Mouse (Mus musculus) bone marrow, adult 2 months (tissue): ENCODE measurements around the gene Epb41l2. TPM values are rescaled to one million over a fixed set of nuclear protein-coding genes. Genes with fewer than 3 reads are reported as not detected.

Source experiments
- H3K27ac ChIP-seq: fragments of 200-500 bp; 2 replicates; pipeline ENCODE4 v1.5.1; 2012; ENCODE audit warnings: low read depth, mild to moderate bottlenecking, control low read depth, inconsistent platforms, low read length; ENCODE audit not compliant: control insufficient read depth, poor library complexity, insufficient read depth
- H3K4me1 ChIP-seq: fragments of 200-500 bp; 2 replicates; pipeline ENCODE4 v1.6.1; 2011; ENCODE audit warnings: low read length; ENCODE audit not compliant: control insufficient read depth, insufficient read depth
- H3K4me3 ChIP-seq: fragments of 200-500 bp; replicated peaks from 2 replicates; pipeline ENCODE3; 2011; ENCODE audit warnings: mild to moderate bottlenecking, low read depth, low read length, control low read depth; ENCODE audit not compliant: control insufficient read depth
- CTCF ChIP-seq: fragments of 200-500 bp; IDR thresholded peaks from 2 replicates; pipeline ENCODE4 v1.5.1; 2011; ENCODE audit warnings: low read length, control low read depth; ENCODE audit not compliant: control insufficient read depth, insufficient read depth
- POLR2A ChIP-seq: fragments of 200-500 bp; IDR thresholded peaks from 2 replicates; pipeline ENCODE4 v1.6.1; 2011; ENCODE audit warnings: low read depth, mild to moderate bottlenecking, control low read depth, low read length, borderline replicate concordance; ENCODE audit not compliant: control insufficient read depth
- WGBS: fragments of 180-500 bp; shearing (Covaris S2); methylation state at CpG from one replicate; pipeline ENCODE4 v1.1.7; 2018; 5-methylcytosine and 5-hydroxymethylcytosine counted together
- polyA plus RNA-seq: library from polyadenylated mRNA; stranded (reverse); fragments of >200 nt; gene quantifications from 2 replicates; pipeline ENCODE4 v1.2.4, GENCODE M21; 2011; ENCODE audit warnings: low replicate concordance; ENCODE audit not compliant: missing spikeins, insufficient read depth, insufficient read length

The Epb41l2 gene
- polyA plus RNA-seq, 1 experiment = 34.9 TPM

DNA sequence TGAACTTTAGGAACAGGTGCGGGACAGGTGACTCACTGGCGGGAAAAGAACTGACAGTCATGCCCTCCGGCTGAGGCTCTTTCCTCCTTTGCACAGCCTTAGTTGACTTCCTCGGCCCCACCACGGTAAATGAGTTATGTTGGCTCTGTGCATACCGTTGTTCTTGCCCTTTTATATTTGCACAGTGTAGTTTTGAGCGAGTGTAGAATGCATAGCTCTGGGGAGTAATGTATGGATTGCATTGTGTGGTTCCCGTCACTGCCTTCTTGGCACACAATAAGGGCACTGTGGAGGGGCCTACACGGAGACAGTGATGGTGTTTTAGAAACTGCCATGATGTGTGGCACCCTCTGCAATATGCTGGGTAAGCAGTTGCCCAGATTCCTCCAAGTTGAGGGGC is 93.6 kb downstream of the Epb41l2 start:
- Histone ChIP-seq H3K4me3 (no peak overlapping the region), H3K4me1 (no peaks in the 10 kb centered on the region), H3K27ac (no peak overlapping the region)
- no peak for TF ChIP-seq CTCF
- TF ChIP-seq POLR2A = no peak
- WGBS = 78% methylated on average over 9 of the region's 9 CpGs

DNA sequence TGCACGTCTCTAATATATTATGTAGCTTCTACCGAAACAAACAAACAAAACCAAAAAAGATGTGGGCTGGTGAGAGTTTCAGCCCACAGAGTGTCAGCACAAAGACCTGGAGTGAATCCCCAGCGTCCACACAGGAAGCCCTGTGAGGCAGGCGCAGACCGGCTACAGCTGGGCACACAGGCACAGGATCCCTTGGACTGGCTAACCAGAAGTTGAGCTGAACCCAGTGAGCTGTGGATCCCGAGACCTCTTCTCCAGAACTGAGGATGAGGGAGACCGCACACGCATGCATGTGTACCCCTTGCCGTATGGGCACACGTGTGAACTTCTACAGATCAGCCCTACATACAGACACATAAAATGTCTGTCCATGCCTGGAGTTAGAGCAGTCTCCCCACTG is 94.2 kb downstream of the Epb41l2 start:
- Histone ChIP-seq H3K4me1 (no peaks in the 10 kb centered on the region), H3K27ac (no peak overlapping the region), H3K4me3 (no peak overlapping the region)
- no peak for TF ChIP-seq CTCF
- WGBS = 92% methylated on average over 10 of the region's 10 CpGs

DNA sequence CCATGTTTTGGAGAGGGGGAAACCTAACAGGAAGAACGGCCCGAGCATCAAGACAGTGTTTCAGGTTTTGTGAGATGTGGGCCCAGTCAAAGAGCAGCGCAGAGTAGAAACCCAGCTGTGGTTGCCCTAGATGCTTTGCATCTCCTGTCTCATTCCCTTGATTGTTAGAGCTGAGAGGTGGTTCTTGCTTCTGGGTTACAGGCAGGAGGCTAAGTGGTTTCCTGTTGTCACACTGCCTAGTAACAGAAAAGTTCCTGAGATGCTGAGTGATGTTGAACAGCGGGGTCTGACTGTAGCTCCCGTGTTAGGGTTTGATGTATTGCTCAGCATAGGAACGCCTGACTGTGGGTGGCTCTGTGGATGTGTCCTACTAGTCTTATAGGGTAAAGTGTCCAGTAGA is 97.5 kb downstream of the Epb41l2 start:
- H3K4me1 ChIP-seq = no peaks in the 10 kb centered on the region
- 15% methylated on average over 6 of the region's 6 CpGs for WGBS
- no peak for TF ChIP-seq POLR2A
- no peak for TF ChIP-seq CTCF
- no peak overlapping the region for H3K4me3 ChIP-seq
- H3K27ac ChIP-seq = no peak overlapping the region

DNA sequence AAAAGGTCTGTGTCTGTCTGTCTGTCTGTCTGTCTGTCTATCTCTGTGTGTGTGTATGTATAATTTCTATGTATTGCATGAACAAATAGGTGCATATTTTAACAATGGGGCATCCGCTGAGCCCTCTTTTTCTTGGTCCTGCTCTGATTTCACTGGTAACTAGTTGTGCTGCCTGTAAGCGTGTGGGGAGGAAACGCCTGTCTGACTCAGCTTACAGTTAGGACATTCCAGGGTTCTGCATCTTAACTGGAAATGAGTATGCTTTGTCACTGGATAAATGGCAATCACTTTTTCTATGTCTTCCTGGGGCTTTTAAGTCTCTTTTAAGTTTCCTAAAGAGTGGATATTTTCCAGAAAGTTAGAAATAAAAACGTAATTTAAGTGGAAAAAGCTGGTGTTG is 98.4 kb downstream of the Epb41l2 start:
- Histone ChIP-seq H3K4me3 (no peak overlapping the region), H3K27ac (no peak overlapping the region), H3K4me1 (no peaks in the 10 kb centered on the region)
- 86% methylated on average over 4 of the region's 4 CpGs for WGBS
- no peak for TF ChIP-seq POLR2A
- no peak for TF ChIP-seq CTCF

DNA sequence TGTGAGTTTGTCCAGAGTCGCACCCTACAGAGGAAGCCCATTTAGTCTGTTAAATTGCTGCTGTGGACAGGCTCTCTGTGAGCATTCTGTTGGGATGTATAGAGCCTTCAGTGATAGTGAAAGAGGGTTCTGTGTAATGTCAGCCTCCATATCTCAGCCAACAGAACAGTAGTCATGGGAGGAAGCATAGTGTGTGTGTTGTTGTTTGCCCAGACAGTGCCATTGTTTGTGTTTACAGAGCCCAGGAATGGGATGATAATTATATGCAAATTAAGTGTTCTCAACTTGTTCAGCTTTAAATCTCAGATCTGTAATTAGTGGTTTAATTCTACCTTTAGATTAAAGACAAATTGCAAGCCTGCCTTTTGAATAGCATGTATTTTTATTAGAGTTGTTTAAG is 102.2 kb downstream of the Epb41l2 start:
- no peak for TF ChIP-seq CTCF
- TF ChIP-seq POLR2A = no peak
- 89% methylated on average over 1 of the region's 1 CpGs for WGBS
- Histone ChIP-seq H3K4me1 (no peaks in the 10 kb centered on the region; the same call in 1 of the 2 replicates), H3K4me3 (no peak overlapping the region), H3K27ac (no peak overlapping the region)

DNA sequence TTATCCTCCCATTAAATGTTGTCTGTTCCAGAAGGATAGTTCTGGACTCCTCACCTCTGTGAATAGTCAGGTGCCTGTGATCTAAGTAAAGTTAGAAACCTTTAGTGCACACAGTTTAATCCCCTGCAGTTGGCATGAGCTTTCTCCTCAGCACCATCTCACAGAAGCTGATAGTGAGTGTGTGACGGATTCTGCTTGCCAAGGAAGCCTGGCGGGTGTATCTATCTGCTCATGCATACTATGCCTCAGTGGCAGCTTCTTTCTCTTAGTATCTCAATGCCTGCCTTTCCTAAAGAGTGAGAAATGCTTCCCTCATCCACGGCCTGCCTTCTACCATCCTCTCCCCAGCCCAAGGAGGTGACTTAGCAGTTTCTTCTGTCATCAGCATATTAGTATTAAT is 103.1 kb downstream of the Epb41l2 start:
- TF ChIP-seq CTCF (no peak), POLR2A (no peak)
- Histone ChIP-seq H3K4me1 (no peaks in the 10 kb centered on the region; the same call in 1 of the 2 replicates), H3K27ac (no peak overlapping the region), H3K4me3 (no peak overlapping the region)
- 77% methylated on average over 3 of the region's 3 CpGs for WGBS

DNA sequence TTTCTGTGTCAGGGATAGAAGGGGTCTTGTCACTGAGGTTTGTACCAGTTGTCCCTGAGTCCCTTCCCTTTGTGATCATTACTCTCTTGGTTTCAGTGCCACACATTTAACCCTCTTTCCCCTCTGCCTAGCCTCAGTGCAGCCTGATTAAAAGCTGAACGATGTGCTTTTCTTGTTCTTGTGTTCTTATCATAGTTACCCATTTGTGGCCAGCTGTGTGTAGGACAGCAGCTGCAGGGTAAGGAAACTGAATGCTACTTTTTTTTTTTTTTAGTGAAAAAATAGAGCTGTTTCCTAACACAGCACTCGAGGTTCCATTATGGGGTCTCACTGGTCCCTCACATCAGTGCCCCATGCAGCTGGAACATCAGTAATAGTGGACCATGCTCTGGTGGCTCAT is 106.9 kb downstream of the Epb41l2 start:
- Histone ChIP-seq H3K27ac (no peak overlapping the region), H3K4me1 (no peaks in the 10 kb centered on the region; the same call in 1 of the 2 replicates), H3K4me3 (no peak overlapping the region)
- TF ChIP-seq CTCF (no peak), POLR2A (no peak)
- 42% methylated on average over 2 of the region's 2 CpGs for WGBS

DNA sequence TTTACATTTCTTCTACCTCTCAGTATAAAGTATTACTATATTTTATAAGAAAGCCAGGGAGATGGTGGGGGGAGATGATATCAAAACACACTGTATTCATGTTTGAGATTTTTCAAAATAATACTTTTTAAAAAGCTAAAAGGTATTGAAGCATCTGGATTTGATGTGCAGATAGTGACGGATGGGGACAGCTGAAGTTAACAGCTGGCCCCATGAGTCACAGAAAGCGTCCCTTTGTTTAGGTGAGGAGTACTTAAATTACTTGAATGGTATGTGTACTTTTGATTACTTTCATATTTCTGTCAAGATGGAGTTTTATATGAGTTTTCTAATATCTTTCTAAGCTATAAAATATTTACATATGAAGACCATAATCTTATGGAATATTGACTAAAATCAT is 112.3 kb downstream of the Epb41l2 start:
- H3K4me3 ChIP-seq = no peak overlapping the region
- WGBS = 80% methylated on average over 2 of the region's 2 CpGs
- H3K4me1 ChIP-seq = no peaks in the 10 kb centered on the region
- no peak for TF ChIP-seq CTCF
- TF ChIP-seq POLR2A = no peak
- no peak overlapping the region for H3K27ac ChIP-seq

DNA sequence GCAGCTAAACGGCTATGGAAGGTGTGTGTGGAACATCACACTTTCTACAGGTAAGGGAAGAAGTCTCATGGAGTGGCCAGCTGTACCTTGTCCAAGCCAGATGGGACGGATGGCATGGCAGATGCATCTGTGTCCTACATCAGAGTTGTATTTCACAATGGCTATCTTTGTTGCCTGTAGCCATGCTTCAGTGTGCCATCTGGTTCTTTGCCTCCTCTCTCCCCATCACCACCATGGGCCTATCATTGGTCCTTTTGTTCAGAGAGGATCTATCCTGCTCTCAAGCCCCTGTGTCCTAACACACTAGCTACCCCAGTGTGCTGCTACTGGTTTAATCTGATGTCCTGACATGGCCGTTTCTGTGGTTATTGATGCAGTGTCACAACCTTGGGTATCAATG is 120.1 kb downstream of the Epb41l2 start:
- Histone ChIP-seq H3K4me3 (no peak overlapping the region), H3K4me1 (no peaks in the 10 kb centered on the region), H3K27ac (no peak overlapping the region)
- 72% methylated on average over 3 of the region's 3 CpGs for WGBS
- TF ChIP-seq POLR2A (no peak), CTCF (no peak)
